In genomic region chr3:68610598-68611261, GRCm38 (mm10) we compare ENCODE assay signal across 24 mouse cellular contexts.
A peak's percentile ranks its signal among the peaks of the same experiment; 100 is the strongest.
DNase-seq lines count a peak whose midpoint lies in the region; ATAC-seq lines count a peak whose summit lies in the region.
"Had no signal": no experiment of that assay in that cellular context is flagged by ENCODE, and none has a peak within 500 bp of the region (broad histone marks: within the 10 kb centered on the region; RNA-seq: fewer than 3 reads in every experiment).

No protein-coding gene starts in this region.

- H3K27me3 ChIP-seq in forebrain, embryonic 16.5 days (replicated peaks; ENCODE audit: control insufficient read depth, insufficient read depth, low read length) = no peaks in the 10 kb centered on the region
- H3K27me3 ChIP-seq: embryonic facial prominence, embryonic 13.5 days; heart, embryonic 13.5 days; limb, embryonic 15.5 days; midbrain, embryonic 13.5 days; neural tube, embryonic 12.5 days; stomach, embryonic 15.5 days had no signal

- 90% methylated on average over 11 of the region's 11 CpGs for WGBS in forebrain, embryonic 16.5 days

- H3K4me3 ChIP-seq in forebrain, embryonic 16.5 days (replicated peaks; ENCODE audit: low read length) = no peak overlapping the region
- H3K4me3 ChIP-seq: embryonic facial prominence, embryonic 13.5 days; heart, embryonic 13.5 days; limb, embryonic 15.5 days; megakaryocyte, embryonic 14.5 days; midbrain, embryonic 13.5 days; neural tube, embryonic 12.5 days; stomach, embryonic 15.5 days had no signal

- peaks cover 4% of the 10 kb centered on the region for H3K4me1 ChIP-seq in forebrain, embryonic 16.5 days (replicated peaks; ENCODE audit: control insufficient read depth, insufficient read depth, low read length)
- H3K4me1 ChIP-seq: embryonic facial prominence, embryonic 13.5 days; stomach, embryonic 15.5 days had no signal

- H3K4me2 ChIP-seq in forebrain, embryonic 16.5 days (ENCODE audit: low read length) = no peak overlapping the region
- H3K4me2 ChIP-seq: embryonic facial prominence, embryonic 13.5 days; limb, embryonic 15.5 days; lung, embryonic 14.5 days; midbrain, embryonic 13.5 days; neural tube, embryonic 12.5 days; stomach, embryonic 15.5 days had no signal

- H3K27ac ChIP-seq in forebrain, embryonic 16.5 days (ENCODE audit: low read length) = no peak overlapping the region
- H3K27ac ChIP-seq: embryonic facial prominence, embryonic 13.5 days; hindbrain, postnatal 0 days; limb, embryonic 15.5 days; liver, embryonic 14.5 days; midbrain, embryonic 13.5 days; neural tube, embryonic 12.5 days; stomach, embryonic 15.5 days had no signal

- H3K9ac ChIP-seq in forebrain, embryonic 16.5 days (replicated peaks; ENCODE audit: low read depth, low read length) = no peak overlapping the region
- H3K9ac ChIP-seq: embryonic facial prominence, embryonic 13.5 days; heart, embryonic 13.5 days; limb, embryonic 15.5 days; liver, embryonic 14.5 days; lung, embryonic 14.5 days; midbrain, embryonic 13.5 days; neural tube, embryonic 12.5 days; stomach, embryonic 15.5 days had no signal

- DNase-seq in 3134 (ENCODE audit: extremely low read depth, insufficient read length, low spot score) (peak; percentile 38), 3T3-L1 (ENCODE audit: low read depth, low spot score) (peak; percentile 29)
- DNase-seq in kidney, adult 8-10 months = peak; percentile 47 to 73
- DNase-seq in kidney, postnatal 14 days = peak; percentile 42
- DNase-seq in right cerebral cortex, adult 18-20 months = no peak
- DNase-seq in c-Kit-positive CD71-positive TER-119-positive erythroid progenitor cells, embryonic 14.5 days (ENCODE audit: low spot score) = no peak
- DNase-seq: cerebellum, adult 18-20 months; embryo, embryonic 11 days; gastrocnemius, postnatal 14 days; heart, postnatal 14 days; right cerebral cortex, postnatal 4 days; thymus, postnatal 36 days had no signal

- ATAC-seq in forebrain, embryonic 16.5 days = no peak
- ATAC-seq: forebrain, embryonic 14.5 days; hindbrain, postnatal 0 days; midbrain, embryonic 13.5 days had no signal

- H3K36me3 ChIP-seq in forebrain, embryonic 16.5 days (ENCODE audit: control insufficient read depth, insufficient read depth) = no peaks in the 10 kb centered on the region
- H3K36me3 ChIP-seq: embryonic facial prominence, embryonic 13.5 days; limb, embryonic 15.5 days; midbrain, embryonic 13.5 days; stomach, embryonic 15.5 days had no signal

- H3K9me3 ChIP-seq in forebrain, embryonic 16.5 days (ENCODE audit: control insufficient read depth, low read length) = no peaks in the 10 kb centered on the region
- H3K9me3 ChIP-seq: embryonic facial prominence, embryonic 13.5 days; heart, embryonic 13.5 days; limb, embryonic 15.5 days; midbrain, embryonic 13.5 days; neural tube, embryonic 12.5 days; stomach, embryonic 15.5 days had no signal

Comparison
In these comparisons a context has a peak if more than half of its experiments do, and no peak if none do; other contexts are left out.
1. DNase-seq: peak in 3134 (single experiment), 3T3-L1 (single experiment), kidney, adult 8-10 months (2 of 2) and kidney, postnatal 14 days (single experiment); none in right cerebral cortex, adult 18-20 months (single experiment) and c-Kit-positive CD71-positive TER-119-positive erythroid progenitor cells, embryonic 14.5 days (single experiment).